Mouse (Mus musculus) neural tube, embryonic 11.5 days (tissue): ENCODE results near the gene Map4k4. TPM values are rescaled to one million over a fixed set of nuclear protein-coding genes. Genes with fewer than 3 reads are reported as not detected.
A peak's percentile ranks its signal among the peaks of the same experiment; 100 is the strongest.

Source experiments
- ATAC-seq: fragments of 200-750 bp; cut with Nextera tagmentation; 2 replicates; pipeline ENCODE4 v1.8.0; 2017; ENCODE audit warnings: moderate number of reproducible peaks, mild to moderate bottlenecking, moderate TSS enrichment, moderate library complexity; ENCODE audit not compliant: insufficient read depth, low FRiP score, low TSS enrichment
- DNase-seq: peaks from one replicate; pipeline ENCODE4 v3.0.0-alpha.2; 2015; ENCODE audit warnings: low spot score
- H3K27ac ChIP-seq: fragments of 300-500 bp; sonication (generic); 2 replicates; pipeline ENCODE4 v1.5.1; 2014; ENCODE audit warnings: low read depth, mild to moderate bottlenecking, low read length
- H3K27me3 ChIP-seq: fragments of 300-500 bp; sonication (generic); 2 replicates; pipeline ENCODE4 v1.6.1; 2014; ENCODE audit warnings: mild to moderate bottlenecking, low read length, mixed read lengths; ENCODE audit not compliant: control insufficient read depth, insufficient read depth
- H3K36me3 ChIP-seq: fragments of 300-500 bp; sonication (generic); 2 replicates; pipeline ENCODE4 v1.6.1; 2014; ENCODE audit warnings: mild to moderate bottlenecking, low read length, moderate library complexity, mixed read lengths; ENCODE audit not compliant: control insufficient read depth, insufficient read depth
- H3K4me1 ChIP-seq: fragments of 300-500 bp; sonication (generic); 2 replicates; pipeline ENCODE4 v1.6.1; 2014; ENCODE audit warnings: low read length, mixed read lengths; ENCODE audit not compliant: control insufficient read depth, insufficient read depth
- H3K4me2 ChIP-seq: fragments of 300-500 bp; sonication (generic); 2 replicates; pipeline ENCODE4 v1.6.1; 2014; ENCODE audit warnings: low read depth, mild to moderate bottlenecking, moderate library complexity
- H3K4me3 ChIP-seq: fragments of 300-500 bp; sonication (generic); 2 replicates; pipeline ENCODE4 v1.5.1; 2014; ENCODE audit warnings: low read depth, low read length
- H3K9ac ChIP-seq: fragments of 300-500 bp; sonication (generic); 2 replicates; pipeline ENCODE4 v1.6.1; 2014; ENCODE audit warnings: mild to moderate bottlenecking, low read length
- H3K9me3 ChIP-seq: fragments of 300-500 bp; sonication (generic); 2 replicates; pipeline ENCODE4 v1.6.1; 2016; ENCODE audit warnings: low read length; ENCODE audit not compliant: control insufficient read depth
- WGBS: fragments of 180-500 bp; shearing (Covaris S2); extraction: QIAGEN DNeasy Blood & Tissue Kit; methylation state at CpG from one replicate; pipeline ENCODE4 v1.1.7; 2014; 5-methylcytosine and 5-hydroxymethylcytosine counted together
- polyA plus RNA-seq: library from polyadenylated mRNA; unstranded; fragments of >200 nt; fragmentation: Nextera tagmentation; extraction: Ambion mirVana; gene quantifications from 2 replicates; pipeline ENCODE4 v1.2.1, GENCODE M21; 2014

Gene Map4k4
- polyA plus RNA-seq = 39.4 and 41.0 TPM in 2 replicates

DNA sequence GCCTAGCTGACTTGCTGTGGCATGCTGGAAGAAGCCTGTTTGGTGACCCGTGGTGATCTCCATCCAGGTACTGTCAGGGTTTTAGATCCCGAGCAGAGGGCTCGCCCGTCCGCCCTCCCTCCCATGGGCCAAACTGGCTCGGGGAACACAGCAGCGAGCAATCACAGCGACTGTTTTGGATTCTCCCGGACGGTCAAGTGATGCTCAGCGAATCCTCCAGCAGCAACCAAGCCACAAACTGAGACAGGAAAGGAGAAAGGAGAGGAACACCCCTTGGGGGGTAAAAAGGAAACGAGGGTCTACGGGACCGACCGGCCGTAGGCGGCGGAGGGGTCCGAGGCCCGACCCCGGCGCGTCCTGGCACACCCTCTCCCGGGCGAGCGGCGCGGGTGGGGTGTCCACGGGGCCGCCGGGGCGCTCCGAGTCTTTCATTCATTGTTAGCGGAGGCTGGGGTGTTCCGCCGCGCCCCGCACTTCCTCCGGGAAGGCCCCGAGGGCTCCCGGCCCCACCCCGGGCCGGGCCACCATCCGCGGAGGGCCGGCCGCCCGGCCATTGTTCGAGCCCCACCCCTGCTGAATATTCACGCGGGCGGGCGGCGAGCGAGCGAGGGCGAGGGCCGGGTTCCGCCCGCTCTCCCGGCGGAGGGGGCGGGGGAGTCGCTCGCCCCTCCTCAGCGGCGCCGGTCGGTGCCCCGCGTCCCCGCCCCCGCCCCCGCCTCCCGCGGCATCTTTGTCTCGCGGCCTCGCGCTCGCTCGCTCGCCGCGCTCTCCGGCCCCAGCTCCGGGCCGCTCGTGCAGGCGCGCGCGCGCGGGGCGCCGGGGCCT is at the start of gene Map4k4:
Gene Map4k4, plus strand, starts transcription at position 733 of the 825 bp plus-strand sequence.
- ATAC-seq (peak; percentile 84), DNase-seq (peak; percentile 91)
- peak within 1 kb of the TSS; percentile 100 for H3K27ac ChIP-seq
- H3K9ac ChIP-seq = peak within 1 kb of the TSS; percentile 100
- H3K36me3 ChIP-seq = no peaks in the 10 kb centered on the region
- peak within 1 kb of the TSS; percentile 99 for H3K4me3 ChIP-seq
- H3K9me3 ChIP-seq = no peaks in the 10 kb centered on the region
- no peaks in the 10 kb centered on the region for H3K27me3 ChIP-seq
- H3K4me1 ChIP-seq = peaks cover 20% of the 10 kb centered on the region
- peak within 1 kb of the TSS; percentile 80 for H3K4me2 ChIP-seq
- under 1% methylated on average over 69 of the region's 97 CpGs for WGBS

DNA sequence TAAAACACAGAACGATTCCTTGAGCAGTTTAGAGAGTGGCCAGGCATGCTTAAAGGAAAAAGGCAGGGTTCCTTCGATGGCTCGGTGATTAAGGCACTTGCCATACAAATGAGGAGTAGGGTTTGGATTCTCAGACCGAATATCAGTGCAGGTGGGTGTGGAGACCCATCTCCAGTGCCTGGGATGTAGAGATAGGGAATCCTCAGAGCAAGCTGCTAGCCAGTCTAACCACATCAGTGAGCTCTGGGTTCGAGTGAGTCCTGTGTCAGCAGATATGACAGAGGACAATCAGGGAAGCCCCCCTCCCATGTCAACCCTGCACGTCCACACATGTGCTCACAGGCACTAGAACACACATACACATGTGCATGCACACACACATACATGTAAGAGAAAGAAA is 44.8 kb upstream of the Map4k4 start:
- Histone ChIP-seq H3K36me3 (no peaks in the 10 kb centered on the region), H3K4me3 (no peak overlapping the region), H3K27me3 (no peaks in the 10 kb centered on the region), H3K4me2 (no peak overlapping the region), H3K9me3 (no peaks in the 10 kb centered on the region), H3K27ac (no peak overlapping the region), H3K9ac (no peak overlapping the region), H3K4me1 (no peaks in the 10 kb centered on the region)
- ATAC-seq (no peak), DNase-seq (no peak)
- 87% methylated on average over 6 of the region's 6 CpGs for WGBS

DNA sequence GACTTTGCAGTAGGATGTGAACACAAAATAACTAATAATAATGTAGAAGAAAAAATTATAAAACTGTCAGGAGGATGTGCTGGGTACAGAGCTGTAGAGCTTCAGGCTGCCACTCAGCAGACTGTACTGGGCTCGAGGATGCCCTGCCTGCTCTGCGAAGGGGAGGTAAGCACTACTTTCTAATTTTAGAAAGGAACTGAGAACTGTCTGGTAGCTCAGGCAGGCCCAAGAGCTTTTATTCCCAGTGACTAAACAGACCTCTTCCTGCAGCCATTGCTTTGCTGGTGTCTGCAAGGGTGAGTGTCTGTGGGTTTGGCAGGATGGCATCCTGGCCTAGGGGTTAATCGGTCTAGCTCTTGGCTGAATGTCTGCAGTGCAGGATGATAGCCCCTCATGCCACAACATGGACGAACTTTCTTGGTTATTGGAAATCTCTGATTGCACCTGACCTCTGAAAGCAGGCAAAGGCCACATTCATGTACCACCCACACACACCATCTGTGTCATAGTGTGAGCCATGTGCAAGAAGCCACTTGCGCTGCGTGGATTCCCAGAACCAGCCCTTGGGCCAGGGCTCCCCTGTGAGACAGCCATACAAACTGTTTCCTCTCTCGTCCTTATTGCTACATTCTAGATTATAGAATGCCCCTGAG is 43.8 kb upstream of the Map4k4 start:
- DNase-seq = no peak
- 91% methylated on average over 7 of the region's 7 CpGs for WGBS
- no peak overlapping the region for H3K27ac ChIP-seq
- no peak for ATAC-seq
- no peak overlapping the region for H3K4me2 ChIP-seq
- H3K9me3 ChIP-seq = no peaks in the 10 kb centered on the region
- H3K4me1 ChIP-seq = no peaks in the 10 kb centered on the region
- H3K9ac ChIP-seq = no peak overlapping the region
- H3K36me3 ChIP-seq = no peaks in the 10 kb centered on the region
- H3K4me3 ChIP-seq = no peak overlapping the region
- H3K27me3 ChIP-seq = no peaks in the 10 kb centered on the region

DNA sequence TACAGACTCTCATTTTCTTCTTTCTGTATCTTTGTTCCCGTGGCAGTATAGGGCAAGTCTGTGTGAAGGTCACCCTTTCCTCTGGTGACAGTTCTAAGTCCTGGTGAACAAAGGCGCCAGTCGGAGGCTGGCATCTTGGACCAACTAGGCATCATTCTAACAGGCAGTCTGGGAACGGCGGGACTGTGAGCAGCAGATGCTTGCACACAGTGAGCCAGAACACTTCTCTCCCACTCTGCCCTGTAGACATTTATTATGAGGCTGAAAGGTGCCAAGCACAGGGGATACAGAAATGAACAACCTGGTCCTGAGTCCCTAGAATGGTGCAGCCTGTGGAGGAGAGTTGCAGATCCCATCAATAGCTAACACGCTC is 43.3 kb upstream of the Map4k4 start:
- H3K27ac ChIP-seq = no peak overlapping the region
- no peak overlapping the region for H3K4me3 ChIP-seq
- H3K4me1 ChIP-seq = no peaks in the 10 kb centered on the region
- no peaks in the 10 kb centered on the region for H3K36me3 ChIP-seq
- H3K27me3 ChIP-seq = no peaks in the 10 kb centered on the region
- 87% methylated on average over 6 of the region's 6 CpGs for WGBS
- H3K9me3 ChIP-seq = no peaks in the 10 kb centered on the region
- DNase-seq (no peak), ATAC-seq (no peak)
- H3K4me2 ChIP-seq = no peak overlapping the region
- H3K9ac ChIP-seq = no peak overlapping the region

DNA sequence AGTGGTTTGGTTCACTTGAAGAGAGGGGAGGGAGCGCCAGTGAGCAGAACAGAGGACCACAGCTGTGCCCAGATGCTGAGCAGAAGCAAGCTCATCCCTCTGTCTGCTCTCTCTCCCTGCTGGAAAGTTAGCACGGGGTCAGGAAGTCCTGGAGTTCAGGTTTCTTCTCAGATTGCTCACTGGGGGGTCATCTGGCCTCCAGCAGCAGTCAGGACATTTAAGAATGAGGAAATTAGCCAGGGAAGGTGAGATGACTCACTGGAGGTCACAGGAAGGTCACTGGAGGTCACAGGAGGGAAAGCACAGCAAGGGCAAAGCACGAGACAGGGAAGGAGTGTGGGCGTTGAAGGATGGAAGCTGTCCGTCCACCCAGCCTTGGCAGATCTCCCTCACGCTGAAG is 41.5 kb upstream of the Map4k4 start:
- Histone ChIP-seq H3K36me3 (no peaks in the 10 kb centered on the region), H3K4me2 (no peak overlapping the region), H3K4me3 (no peak overlapping the region), H3K27ac (no peak overlapping the region), H3K27me3 (no peaks in the 10 kb centered on the region), H3K9ac (no peak overlapping the region), H3K4me1 (no peaks in the 10 kb centered on the region), H3K9me3 (no peaks in the 10 kb centered on the region)
- 22% methylated on average over 6 of the region's 6 CpGs for WGBS
- ATAC-seq (no peak), DNase-seq (no peak)

DNA sequence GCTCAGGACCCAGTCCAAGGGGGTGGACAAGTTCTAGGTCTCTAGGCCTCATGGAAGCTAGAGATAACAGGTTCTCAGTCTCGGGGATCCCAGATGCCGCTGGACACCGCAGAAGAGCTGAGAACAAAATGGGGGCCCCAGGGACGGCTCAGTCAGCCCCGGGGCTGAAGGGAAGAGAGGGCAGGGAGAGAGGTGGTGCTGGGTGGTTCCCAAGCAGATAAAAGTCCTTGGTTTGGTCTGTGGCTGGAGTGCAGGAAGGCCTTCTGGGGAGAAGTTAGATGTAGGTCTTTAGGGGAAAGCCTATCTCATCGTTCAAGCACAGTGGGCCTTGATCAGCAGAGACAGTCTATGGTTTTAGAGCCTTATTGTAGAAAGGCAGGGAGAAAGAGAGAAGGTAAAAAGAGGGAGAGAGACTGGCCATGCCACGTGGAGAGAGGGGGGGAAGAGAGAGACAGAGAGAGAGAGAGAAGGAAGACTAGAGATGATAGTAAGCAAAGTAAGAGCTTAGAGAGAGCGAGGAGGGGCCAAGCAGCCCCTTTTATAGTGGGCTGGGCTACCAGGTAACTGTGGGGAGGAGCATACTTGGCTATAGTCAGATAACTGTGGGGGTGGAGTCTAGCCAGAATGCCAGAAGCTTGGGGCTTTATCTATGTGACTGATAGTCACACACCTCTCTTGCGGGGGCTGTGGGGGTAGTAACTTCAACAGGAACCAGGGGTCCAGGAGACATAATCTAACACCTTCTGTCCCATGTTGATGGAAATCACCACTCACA is 34.2 kb upstream of the Map4k4 start:
- H3K9me3 ChIP-seq = no peaks in the 10 kb centered on the region
- H3K4me3 ChIP-seq = no peak overlapping the region
- no peaks in the 10 kb centered on the region for H3K27me3 ChIP-seq
- WGBS = 86% methylated on average over 9 of the region's 9 CpGs
- H3K4me2 ChIP-seq = no peak overlapping the region
- no peaks in the 10 kb centered on the region for H3K36me3 ChIP-seq
- no peak overlapping the region for H3K9ac ChIP-seq
- no peak overlapping the region for H3K27ac ChIP-seq
- ATAC-seq (no peak), DNase-seq (no peak)
- no peaks in the 10 kb centered on the region for H3K4me1 ChIP-seq

DNA sequence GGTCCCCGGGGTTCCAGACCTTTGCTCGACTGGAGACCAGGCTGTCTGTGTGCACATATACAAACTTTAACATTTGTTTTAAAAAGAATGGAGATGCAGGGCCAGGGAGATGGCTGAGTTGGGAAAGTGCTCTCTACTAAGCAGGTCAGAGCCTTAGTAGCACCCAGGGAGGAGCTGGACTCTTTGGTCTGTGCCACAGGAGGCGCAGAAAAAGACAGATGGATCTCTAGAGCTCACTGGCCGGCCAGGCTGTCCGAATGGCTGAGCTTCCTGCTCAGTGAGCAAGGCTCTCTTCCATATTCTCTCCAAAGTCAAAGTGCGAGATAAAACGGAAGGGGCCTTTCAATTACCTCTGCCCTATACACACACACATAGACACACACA is 33.6 kb upstream of the Map4k4 start:
- WGBS = 77% methylated on average over 7 of the region's 7 CpGs
- Histone ChIP-seq H3K4me3 (no peak overlapping the region), H3K27ac (no peak overlapping the region), H3K36me3 (no peaks in the 10 kb centered on the region), H3K4me1 (no peaks in the 10 kb centered on the region), H3K27me3 (no peaks in the 10 kb centered on the region), H3K9ac (no peak overlapping the region), H3K9me3 (no peaks in the 10 kb centered on the region), H3K4me2 (no peak overlapping the region)
- no peak for DNase-seq
- ATAC-seq = no peak

DNA sequence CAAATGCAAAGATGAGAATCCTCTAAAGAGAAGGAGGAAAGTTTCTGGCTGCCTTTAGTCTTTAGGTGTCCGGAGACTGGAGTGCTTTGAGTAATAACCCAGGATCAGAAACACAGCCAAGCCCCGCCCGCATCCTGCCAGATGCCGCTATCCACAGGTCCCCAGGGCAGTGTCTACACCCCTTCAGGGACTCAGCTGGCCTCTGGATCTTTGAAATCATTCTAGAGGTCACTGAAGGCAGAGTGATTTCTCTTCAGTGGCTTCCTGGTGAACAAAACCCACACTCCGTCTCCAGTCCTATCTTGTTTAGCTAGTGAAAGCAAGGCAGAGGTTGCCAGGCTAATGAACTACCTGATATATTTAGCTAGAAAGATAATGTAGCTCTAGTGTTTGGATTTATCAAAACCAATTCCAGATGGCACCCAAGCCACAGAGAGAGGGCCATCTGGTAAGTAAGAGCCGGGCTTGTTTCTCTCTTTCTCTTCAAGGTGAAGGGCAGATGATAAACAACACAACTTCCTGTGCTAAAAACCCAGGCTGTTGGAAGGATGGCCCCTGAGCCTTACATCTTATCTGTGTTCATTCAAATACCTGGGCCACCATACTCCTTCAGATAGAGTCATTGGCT is 32.6 kb upstream of the Map4k4 start:
- ATAC-seq = no peak
- WGBS = 27% methylated on average over 6 of the region's 6 CpGs
- no peaks in the 10 kb centered on the region for H3K36me3 ChIP-seq
- no peaks in the 10 kb centered on the region for H3K4me1 ChIP-seq
- no peak overlapping the region for H3K4me2 ChIP-seq
- no peaks in the 10 kb centered on the region for H3K9me3 ChIP-seq
- no peak overlapping the region for H3K27ac ChIP-seq
- H3K27me3 ChIP-seq = no peaks in the 10 kb centered on the region
- H3K9ac ChIP-seq = no peak overlapping the region
- H3K4me3 ChIP-seq = no peak overlapping the region
- peak; percentile 46 for DNase-seq
